ENCODE assay signal across 9 mouse cellular contexts in the genomic region with DNA sequence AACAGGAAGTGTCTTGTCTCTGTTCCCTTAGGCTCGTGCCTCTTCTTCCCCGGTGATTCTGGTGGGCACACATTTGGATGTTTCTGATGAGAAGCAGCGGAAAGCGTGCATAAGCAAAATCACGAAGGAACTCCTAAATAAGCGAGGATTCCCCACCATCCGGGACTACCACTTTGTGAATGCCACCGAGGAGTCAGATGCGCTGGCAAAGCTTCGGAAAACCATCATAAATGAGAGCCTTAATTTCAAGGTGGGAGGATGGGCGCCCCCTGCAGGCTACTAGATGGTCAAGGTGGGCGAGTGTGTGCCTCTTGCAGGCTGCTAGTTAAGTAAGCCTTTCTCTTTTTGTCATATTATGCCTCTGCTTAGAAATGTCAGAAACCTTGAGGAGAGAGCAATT.
DNase-seq lines count a peak whose midpoint lies in the region; ATAC-seq and TF ChIP-seq lines count a peak whose summit lies in the region.
"Had no signal": no experiment of that assay in that cellular context is flagged by ENCODE, and none has a peak within 500 bp of the region (broad histone marks: within the 10 kb centered on the region; RNA-seq: fewer than 3 reads in every experiment).

No protein-coding gene starts in this region.

- no peak for ATAC-seq in inflammation-experienced regulatory T-cells, adult 6 months

- no peaks in the 10 kb centered on the region for H3K4me1 ChIP-seq in lung, adult 2 months (ENCODE audit: control insufficient read depth, insufficient read depth, low read length)

- H3K4me3 ChIP-seq in lung, adult 2 months (replicated peaks; ENCODE audit: extremely low read depth, low read depth, low read length) = no peak overlapping the region
- H3K4me3 ChIP-seq: stomach, embryonic 15.5 days had no signal

- peak; percentile 44 for TF ChIP-seq CTCF in lung, adult 2 months (IDR thresholded peaks at IDR 0.05; ENCODE audit: insufficient read depth, low read length)

- peak; percentile 31 to 64 for DNase-seq in adrenal gland, adult (ENCODE audit: inconsistent age in 2 of 2, low spot score in 1 of 2)
- no peak for DNase-seq in adrenal gland, postnatal 4 days (ENCODE audit: low spot score in 2 of 2)
- DNase-seq in lung, adult 2 months = peak; percentile 10
- DNase-seq in lung, adult 18-20 months = no peak
- peak; percentile 36 to 44 for DNase-seq in cerebellum, postnatal 36 days
- DNase-seq in layer of hippocampus, adult 8-10 months (ENCODE audit: low spot score in 2 of 2) = peak; percentile 23 to 69
- DNase-seq in neural tube, embryonic 10.5 days (ENCODE audit: extremely low spot score, low spot score) = peak; percentile 27

- TF ChIP-seq POLR2A in lung, adult 2 months (IDR thresholded peaks at IDR 0.05; ENCODE audit: borderline replicate concordance, extremely low read depth, low read depth, low read length) = no peak

- WGBS in lung, adult 2 months = 68% methylated on average over 12 of the region's 12 CpGs

Comparison
In these comparisons a context has a peak if more than half of its experiments do, and no peak if none do; other contexts are left out.
1. DNase-seq: peak in adrenal gland, adult (2 of 2), lung, adult 2 months (single experiment), cerebellum, postnatal 36 days (2 of 2), layer of hippocampus, adult 8-10 months (2 of 2) and neural tube, embryonic 10.5 days (single experiment); none in adrenal gland, postnatal 4 days (0 of 2) and lung, adult 18-20 months (0 of 2).